Mouse (Mus musculus): Measurements from ENCODE around the gene Zcchc10. TPM values are rescaled to one million over a fixed set of nuclear protein-coding genes. Genes with fewer than 3 reads are reported as not detected.
"Not testable (repeated sequence)": the region's sequence is repeated elsewhere in the genome, so short reads cannot be mapped to it uniquely, and the experiment has no call there.

The Zcchc10 gene
- total RNA-seq, 2 experiments from 2014 or later, result 7.4 to 18.5 TPM

- no peak for ATAC-seq (replicated peaks; ENCODE audit: poor library complexity, severe bottlenecking)
Observed at GRCm38 (mm10) chr11:53314770-53315173, 9.7 kb upstream of the Zcchc10 start.

GRCm38 (mm10) chr11:53316996-53317395 lies 7.5 kb upstream of the Zcchc10 start:
- ATAC-seq (replicated peaks; ENCODE audit: poor library complexity, severe bottlenecking), result no peak

DNA sequence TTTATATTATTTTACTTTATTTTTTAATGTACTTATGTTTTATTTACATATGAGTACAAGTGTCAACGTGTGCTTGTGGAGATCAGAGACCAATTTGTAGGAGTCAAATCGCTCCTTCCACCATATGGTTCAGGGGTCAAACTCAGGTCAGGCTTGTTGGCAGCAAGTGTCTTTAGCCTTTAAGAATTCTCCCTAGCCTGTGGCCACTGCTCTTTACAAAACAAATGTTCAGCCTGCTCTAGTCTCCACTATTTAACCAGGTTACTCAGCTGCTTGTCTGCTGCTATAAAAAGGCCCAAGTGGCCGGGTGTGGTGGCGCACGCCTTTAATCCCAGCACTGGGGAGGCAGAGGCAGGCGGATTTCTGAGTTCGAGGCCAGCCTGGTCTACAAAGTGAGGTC lies 6.4 kb upstream of the Zcchc10 start:
- ATAC-seq (replicated peaks; ENCODE audit: poor library complexity, severe bottlenecking), result no peak

- ATAC-seq (replicated peaks; ENCODE audit: poor library complexity, severe bottlenecking), result not testable (repeated sequence)
Observed at GRCm38 (mm10) chr11:53318568-53318967, 5.9 kb upstream of the Zcchc10 start.

- ATAC-seq (replicated peaks; ENCODE audit: poor library complexity, severe bottlenecking), result not testable (repeated sequence)
Observed at GRCm38 (mm10) chr11:53319867-53320266, 4.6 kb upstream of the Zcchc10 start.

- ATAC-seq (replicated peaks; ENCODE audit: poor library complexity, severe bottlenecking), result no peak
Observed at GRCm38 (mm10) chr11:53330325-53330724, 5.8 kb downstream of the Zcchc10 start.

GRCm38 (mm10) chr11:53331121-53331520 lies 6.6 kb downstream of the Zcchc10 start:
- ATAC-seq (replicated peaks; ENCODE audit: poor library complexity, severe bottlenecking), result no peak

DNA sequence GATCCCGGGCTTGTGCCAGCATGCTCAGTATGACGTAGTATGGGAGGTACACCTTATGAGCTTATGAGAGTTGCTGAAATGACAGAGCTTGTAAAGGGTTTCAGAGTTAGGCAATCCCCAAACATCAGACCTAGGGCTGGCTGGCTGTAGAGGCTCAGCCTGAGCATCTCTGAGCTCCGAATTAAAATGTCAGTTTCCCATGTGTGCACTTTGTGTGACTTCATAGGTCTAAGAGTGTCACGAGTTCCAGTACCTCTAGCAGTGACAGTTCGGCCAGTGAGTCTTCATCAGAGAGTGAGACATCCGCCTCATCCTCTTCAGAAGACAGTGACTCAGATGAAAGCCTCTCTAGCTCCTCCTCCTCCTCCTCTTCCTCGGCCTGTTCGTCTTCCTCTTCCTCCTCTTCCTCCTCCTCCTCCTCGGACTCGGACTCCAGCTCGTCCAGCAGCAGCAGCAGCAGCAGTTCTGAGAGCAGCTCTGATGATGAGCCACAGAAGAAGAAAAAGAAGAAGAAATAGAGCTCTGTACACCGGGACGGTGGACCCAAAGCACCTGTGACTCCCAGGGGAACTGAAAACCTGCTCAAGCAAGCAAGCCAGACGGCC lies 7.7 kb downstream of the Zcchc10 start:
- ATAC-seq (replicated peaks; ENCODE audit: poor library complexity, severe bottlenecking), result no peak

DNA sequence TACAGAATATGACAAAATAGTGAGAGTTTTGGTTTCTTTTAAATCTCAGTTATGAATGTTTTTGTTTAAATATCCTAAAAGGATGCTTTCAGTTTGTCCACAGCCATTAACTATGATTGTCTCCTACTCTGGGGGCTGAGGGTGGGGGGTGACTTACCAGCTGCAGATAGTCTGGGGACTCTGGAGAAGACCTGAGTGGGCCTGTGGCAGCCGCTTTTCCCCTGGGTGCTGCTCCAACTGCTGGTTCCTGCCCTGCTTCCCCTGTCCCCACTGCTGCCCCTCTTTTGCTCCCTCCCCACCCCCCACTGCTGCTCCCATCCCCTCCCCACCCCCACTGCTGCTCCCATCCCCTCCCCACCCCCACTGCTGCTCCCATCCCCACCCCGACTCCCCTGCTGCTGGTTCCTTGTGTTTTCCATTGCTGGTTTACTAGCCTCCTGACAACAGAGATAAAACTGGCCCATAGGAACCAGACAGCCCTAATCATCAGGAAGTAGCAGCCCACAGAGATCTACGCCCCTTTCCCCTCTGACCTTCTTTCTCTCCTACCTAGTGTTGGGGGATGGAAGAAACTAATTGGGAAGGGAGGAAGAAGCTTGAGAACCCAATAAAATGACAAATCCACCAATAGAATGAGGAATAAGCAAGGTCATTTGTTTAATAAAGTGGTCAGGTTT lies 11.2 kb downstream of the Zcchc10 start:
- no peak for ATAC-seq (replicated peaks; ENCODE audit: poor library complexity, severe bottlenecking)

DNA sequence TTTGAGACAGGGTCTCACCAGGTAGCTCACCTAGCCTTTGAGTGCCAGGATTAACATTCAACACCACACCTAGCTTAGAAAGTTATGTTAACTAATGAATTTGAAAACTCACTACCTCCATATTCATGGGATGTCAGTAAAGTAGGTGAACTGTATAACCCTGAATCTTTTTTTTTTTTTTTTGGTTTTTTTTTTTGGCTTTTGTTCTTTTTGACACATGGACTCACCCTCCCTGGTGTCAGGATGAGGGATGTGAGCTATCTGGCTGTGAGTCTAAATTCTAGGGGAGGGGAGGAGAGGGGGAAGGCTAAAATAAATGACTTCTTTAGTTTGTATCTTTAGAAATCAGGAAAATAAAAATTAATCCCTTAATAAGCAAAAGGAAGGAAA lies 11.7 kb downstream of the Zcchc10 start:
- ATAC-seq (replicated peaks; ENCODE audit: poor library complexity, severe bottlenecking), result no peak

DNA sequence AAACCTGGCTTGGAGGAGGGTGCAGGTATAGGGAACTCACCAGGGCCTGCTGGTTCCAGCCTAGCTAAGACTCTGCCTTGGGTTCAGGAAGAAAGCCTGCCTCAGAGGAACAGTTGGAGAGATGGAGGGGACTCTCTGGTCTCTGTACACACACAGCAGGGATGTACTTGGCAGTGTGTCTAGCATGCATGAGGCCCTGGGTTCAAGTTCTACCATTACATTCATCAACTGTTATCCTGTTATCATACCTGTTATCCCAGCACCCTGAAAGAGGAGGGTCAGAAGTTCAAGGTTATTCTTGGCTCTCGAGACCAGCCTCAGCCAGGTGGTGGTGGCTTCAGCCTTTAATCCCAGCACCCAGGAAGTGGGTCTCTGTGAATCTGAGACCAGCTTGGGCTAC lies 12.4 kb downstream of the Zcchc10 start:
- no peak for ATAC-seq (replicated peaks; ENCODE audit: poor library complexity, severe bottlenecking)

DNA sequence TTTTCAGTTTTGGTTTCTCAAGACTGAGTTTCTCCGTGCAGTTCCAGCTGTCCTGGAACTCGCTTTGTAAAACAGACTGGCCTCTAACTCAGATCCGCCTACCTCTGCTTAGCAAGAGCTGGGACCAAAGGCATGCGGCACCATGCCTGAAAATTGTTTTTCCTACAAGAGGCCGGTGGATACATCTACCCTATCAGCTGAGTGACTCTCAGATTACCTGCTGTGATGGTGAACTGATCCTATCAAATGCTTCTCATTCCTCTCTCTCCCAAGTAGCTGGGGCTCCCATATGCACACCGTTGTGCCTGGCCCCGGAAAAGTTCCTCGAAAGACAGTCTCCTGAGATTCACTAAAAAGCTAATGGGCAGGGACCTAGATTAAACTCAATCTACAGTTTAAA lies 13.2 kb downstream of the Zcchc10 start:
- no peak for ATAC-seq (replicated peaks; ENCODE audit: poor library complexity, severe bottlenecking)

GRCm38 (mm10) chr11:53341019-53341418 lies 16.5 kb downstream of the Zcchc10 start:
- not testable (repeated sequence) for ATAC-seq (replicated peaks; ENCODE audit: poor library complexity, severe bottlenecking)

- peak; percentile 63 for ATAC-seq (replicated peaks; ENCODE audit: poor library complexity, severe bottlenecking)
Observed at GRCm38 (mm10) chr11:53342711-53343110, 18.2 kb downstream of the Zcchc10 start.

DNA sequence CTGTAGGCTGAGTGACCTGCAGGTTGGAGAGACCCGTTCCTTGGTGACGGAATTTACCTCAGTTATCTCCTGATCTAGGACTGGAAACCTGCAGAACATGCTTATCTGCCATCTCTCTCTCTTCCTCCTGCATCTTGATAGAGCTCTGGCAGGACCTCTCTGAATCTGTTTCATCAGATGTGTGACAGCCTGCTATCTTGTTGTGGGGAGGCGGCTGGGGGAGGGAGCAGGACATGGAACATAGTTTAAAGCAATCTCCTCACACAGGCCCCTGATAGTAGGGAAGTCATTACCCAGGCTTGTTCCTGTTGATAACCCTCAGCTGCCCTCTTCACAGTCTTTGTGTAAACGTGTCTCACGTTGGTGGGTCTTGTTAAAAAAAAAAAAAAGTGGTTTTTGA lies 20.8 kb downstream of the Zcchc10 start:
- ATAC-seq (replicated peaks; ENCODE audit: poor library complexity, severe bottlenecking), result peak; percentile 61

- no peak for ATAC-seq (replicated peaks; ENCODE audit: poor library complexity, severe bottlenecking)
Observed at GRCm38 (mm10) chr11:53345738-53346137, 21.3 kb downstream of the Zcchc10 start.

- ATAC-seq (replicated peaks; ENCODE audit: poor library complexity, severe bottlenecking), result peak; percentile 88
Observed at GRCm38 (mm10) chr11:53350291-53351223, 26.1 kb downstream of the Zcchc10 start, which contains the start of gene Aff4. Gene Aff4 (plus strand): TSS chr11:53350833.

GRCm38 (mm10) chr11:53351224-53351942 lies 26.9 kb downstream of the Zcchc10 start:
- peak; percentile 34 for ATAC-seq (replicated peaks; ENCODE audit: poor library complexity, severe bottlenecking)

DNA sequence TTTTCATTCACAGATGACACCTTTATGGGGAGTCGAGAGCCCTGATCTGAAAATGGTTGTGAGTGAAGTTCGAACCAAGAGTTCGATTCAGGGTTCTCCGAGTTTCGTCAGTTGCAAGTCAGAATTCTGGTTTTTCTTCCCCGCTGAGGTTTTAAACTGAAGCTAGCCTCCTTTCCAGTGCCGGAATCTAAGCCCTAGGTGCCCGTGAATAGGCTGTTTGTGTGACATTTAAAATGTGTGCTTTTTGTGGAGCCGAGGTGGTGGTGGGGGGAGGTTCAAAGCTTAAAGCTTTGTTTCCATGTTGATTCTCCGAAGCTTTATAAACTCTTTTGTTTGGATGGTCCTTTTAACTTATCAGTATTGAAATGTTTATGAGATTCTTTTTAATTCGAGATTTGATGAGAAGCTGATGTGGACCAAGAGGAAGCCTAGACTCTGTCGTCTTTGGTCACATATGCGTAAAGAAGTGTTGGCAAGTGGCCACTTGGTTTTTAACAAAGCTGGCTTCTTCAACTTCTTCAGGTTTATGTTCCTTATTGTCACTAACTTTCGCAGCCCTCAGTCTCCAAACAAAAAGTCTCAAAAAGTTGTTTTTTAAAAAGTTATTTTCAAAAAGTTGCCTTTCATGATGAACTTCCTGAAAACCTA lies 27.6 kb downstream of the Zcchc10 start:
- ATAC-seq (replicated peaks; ENCODE audit: poor library complexity, severe bottlenecking), result no peak
